Mouse (Mus musculus) megakaryocyte-erythroid progenitor cell, adult 5-6 weeks (primary cell): ENCODE data around the gene Dusp19. TPM values are rescaled to one million over a fixed set of nuclear protein-coding genes. Genes with fewer than 3 reads are reported as not detected.
A peak's percentile ranks its signal among the peaks of the same experiment; 100 is the strongest.

Experiments used
- ATAC-seq: replicated peaks from 2 replicates; pipeline ENCODE4 v1.8.0; 2016; ENCODE audit warnings: mild to moderate bottlenecking, inconsistent platforms; ENCODE audit not compliant: severe bottlenecking, poor library complexity, low FRiP score, low TSS enrichment
- total RNA-seq, 2 experiments: library from RNA; stranded (forward) in 1 of 2; stranded (reverse) in 1 of 2; fragments of 200-1000, 215-1000 nt in 1 of 2; fragments of >200 nt in 1 of 2; fragmentation: Nextera tagmentation in 1 of 2; gene quantifications; 2 replicates each; pipeline ENCODE4 v1.2.3; 2014 to 2017

Gene Dusp19
- total RNA-seq, 2 experiments from 2014 or later = 9.7 to 13.8 TPM

DNA sequence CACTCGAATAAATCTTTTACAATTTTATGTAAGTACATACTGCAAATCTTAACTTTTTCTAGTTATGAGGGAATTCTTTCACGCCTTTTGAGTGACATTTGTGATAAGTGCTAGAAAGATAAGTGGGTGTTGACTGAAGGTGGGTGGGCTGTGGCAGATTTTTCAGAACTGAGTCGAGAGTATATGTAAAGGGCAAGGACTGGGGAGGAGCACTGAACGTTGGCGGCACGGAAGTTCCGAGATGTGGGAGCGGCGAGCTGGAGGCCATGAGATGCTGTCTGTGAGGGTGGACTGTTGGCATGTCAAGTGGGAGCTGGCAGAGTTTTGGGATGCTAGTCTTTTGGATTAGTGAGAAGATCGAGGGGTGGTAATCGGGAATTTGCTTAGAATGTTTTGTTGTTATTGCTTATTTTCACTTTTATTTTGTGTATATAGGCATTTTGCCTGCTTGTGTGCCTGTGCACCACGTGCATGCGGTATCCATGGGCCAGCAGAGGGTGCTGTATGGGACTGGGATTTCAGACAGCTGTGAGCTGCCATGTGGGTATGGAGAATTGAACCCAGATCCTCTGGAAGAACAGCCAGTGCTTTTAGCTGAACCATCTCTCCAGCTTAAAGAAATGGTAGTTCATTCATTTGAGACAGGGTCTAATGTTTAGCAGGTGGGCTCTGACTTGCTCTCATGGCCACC, 15.6 kb downstream of the Dusp19 start:
- no peak for ATAC-seq

DNA sequence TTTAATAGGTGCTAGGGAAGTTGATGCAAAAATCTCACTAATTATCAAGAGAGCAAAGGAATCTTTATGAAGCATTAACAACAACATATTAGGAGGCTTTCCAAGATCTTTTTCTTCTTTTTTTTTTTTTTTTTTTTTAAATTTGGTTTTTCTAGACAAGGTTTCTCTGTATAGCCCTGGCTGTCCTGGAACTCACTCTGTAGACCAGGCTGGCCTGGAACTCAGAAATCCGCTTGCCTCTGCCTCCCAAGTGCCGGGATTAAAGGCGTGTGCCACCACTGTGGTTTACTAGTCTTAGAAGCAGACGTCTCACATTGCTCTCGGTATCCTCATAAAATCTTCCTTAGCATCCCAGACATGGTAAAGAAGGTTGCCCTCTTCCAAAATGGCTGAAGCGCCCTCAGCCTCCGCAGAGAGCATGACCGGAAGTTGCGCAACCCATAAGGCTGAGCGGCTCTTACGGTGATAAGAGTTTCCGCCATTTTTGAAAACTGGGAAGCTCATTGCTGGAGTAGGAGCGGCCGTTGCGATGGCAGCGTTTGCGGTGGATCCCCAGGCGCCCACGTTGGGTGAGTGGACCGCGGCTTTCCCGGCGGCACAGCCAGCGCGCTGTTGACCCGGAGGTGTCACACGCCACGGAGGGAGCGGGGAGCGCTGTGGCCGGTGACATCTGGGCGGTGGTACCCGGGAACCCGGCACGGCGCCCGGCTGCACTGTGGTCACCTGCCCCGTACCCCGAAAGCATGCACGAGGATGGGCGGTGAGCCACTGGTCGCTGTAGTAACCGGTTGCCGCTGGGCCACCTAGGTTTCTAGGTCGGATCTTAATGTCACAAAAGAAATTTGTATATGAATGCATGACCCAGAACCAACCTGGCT, 21.8 kb downstream of the Dusp19 start:
- ATAC-seq = peak; percentile 97

DNA sequence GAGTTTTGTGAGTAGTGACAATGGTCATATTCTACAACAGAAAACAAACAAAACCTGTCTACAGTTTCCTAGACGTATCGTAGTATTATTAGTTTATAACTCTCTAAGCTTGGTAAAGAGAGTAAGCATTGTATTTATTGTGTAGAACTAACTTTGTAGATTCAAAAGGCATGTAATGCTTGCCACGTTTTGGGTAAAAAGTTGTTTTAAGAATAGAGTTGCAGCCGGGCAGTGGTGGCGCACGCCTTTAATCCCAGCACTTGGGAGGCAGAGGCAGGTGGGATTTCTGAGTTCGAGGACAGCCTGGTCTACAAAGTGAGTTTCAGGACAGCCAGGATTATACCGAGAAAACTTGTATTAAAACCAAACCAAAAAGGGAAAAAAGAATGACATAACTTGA, 22.6 kb downstream of the Dusp19 start:
- no peak for ATAC-seq

DNA sequence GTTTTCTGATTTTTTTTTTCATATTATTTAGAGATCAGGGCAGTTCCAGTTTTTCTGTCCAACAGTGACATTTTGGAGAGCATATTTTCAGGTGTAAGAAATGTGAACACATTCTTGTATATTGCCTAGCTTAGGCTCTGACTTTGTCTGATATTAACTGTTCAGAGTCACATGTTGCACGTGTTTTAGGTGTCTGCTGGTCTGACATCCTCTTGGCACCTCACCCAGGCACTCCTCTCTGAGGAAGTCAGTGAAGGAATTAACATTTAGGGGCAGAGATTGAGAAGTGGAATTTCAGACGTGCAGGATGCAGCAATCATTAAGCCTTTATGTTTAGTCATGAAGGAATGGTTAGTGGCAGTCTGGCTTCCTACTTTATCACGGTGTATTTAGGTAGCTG, 23.0 kb downstream of the Dusp19 start:
- ATAC-seq = 0 out of 2 replicates have a peak, but pooled peaks have one; percentile 31

DNA sequence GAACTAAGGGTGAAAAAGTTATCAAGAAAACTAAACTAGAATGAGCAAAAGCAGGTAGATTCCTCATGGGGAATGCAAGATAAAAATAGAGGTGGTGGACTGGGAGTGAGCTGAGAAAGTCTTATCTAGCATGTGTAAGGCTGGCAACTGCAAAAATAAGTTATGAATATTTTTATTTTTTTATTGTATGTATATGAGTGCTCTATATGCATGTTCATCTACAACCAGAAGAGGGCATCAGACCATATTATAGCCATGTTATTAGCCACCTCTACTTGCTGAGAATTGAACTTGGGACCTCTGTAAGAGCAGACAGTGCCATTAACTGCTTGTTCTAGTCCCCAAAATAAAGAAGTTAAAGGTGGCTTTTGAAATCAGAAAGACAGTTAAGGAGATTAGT, 44.6 kb downstream of the Dusp19 start:
- peak; percentile 78; the same call in 1 of the 2 replicates for ATAC-seq

DNA sequence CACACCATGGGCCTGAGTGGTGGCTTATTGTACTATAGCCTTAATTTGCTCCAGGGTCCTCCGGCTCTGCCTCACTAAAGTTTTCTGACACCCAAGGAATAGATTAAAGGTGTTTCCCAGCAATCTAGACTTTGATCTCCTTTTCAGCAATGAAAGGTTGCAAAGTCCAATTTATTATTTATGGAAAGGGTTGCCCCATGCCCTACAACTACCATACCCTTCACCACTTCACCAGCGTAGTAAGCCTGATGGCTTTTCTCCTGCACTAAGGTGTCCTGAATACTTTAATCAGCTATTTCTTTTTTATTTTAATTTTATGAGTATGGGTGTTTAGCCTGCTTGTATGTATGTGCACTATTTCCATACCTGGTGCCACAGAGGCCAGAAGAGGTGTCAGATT, 45.8 kb downstream of the Dusp19 start:
- ATAC-seq = no peak

DNA sequence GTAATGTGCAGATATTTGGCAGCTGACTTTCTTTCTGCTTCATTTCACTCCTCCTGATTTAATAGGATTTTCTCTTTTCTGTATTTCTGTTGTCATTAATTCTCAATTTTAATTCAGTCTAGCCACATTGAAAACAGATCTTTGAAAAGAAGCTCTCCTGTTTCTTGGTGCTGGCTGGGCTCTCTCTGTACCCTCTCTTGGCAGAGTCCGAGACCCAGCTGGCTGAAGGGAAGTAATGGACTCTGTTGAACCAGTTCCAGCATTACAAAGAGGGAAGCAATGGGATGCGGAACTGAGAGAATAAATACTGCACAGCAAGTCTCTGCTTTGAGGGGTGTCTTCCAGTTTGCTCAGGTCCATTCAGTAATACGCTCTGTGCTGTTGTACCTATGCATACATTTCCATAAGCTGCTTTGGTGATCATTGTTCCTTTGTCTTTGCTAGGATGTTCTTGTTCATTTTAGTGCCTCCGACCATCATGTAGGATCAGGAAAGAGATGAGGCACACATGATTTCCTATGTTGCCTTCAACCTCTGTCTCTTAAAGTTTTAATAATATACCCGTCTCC, 50.6 kb downstream of the Dusp19 start:
- ATAC-seq = no peak

DNA sequence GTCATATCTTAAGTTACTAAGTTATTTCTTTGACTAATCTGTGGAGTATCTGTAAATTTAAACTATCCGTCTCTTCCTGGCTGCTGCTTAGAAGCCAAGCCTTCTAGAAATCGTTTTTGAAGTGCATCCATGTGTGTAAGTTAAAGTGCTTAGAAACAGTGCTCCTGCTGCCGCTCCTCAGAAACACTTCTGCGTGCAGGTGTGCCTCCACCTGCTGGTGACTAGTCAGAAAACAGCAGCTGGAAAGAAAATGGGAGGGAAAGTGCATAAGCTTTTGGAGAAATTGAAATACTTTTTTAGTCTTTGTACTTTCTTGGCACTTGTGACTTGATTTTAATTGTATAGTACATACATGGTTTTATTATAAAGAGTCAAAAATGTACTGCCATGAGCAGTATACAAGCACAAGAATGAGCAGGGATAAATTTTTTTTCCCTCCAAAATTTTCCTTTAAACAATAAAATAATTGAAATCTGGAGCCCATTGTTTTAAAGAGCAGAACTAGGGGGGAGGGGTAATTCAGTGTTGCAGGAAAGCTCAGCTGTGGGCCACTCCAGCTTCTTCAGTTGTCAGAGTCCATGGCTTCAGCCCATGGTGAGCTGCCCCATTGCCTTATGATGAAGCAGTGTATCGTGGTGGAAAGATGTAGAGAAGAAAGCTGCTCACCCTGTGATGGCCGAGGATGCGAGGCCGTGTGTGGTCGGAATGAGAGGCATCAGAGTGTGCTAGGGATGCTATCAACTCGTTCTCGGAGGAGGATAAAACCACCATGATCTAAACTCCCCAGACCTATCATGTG, 53.2 kb downstream of the Dusp19 start:
- peak; percentile 38 for ATAC-seq

DNA sequence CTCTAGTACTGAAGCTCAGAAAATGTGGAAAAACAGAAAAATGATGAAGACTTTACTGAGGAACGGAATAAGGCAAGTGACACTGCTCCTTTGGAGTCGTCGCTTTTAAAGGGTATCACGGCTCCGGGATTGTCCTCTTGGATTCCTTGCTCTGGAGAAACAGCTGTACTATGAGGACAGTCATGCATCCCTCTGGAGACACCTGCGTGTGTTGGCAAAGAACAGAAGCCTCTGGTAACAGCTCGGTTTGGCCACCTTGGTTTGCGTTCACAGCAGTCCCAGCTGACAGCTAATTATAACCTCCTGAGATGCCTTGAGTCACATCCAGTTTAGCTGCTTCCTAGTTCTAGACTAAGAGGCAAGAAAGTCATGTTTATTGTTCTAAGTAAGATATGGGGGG, 62.0 kb downstream of the Dusp19 start:
- no peak for ATAC-seq

Other genes with a start within 250 kb of the Dusp19 start
- not detected in 2 replicates for gene Frzb, start 169.4 kb upstream of the Dusp19 start, total RNA-seq (2014; fragmentation: Nextera tagmentation)
- not detected in 2 replicates for gene Frzb, start 169.4 kb upstream of the Dusp19 start, total RNA-seq (2017)
- gene Nckap1, start 35.7 kb upstream of the Dusp19 start, total RNA-seq (2014; fragmentation: Nextera tagmentation) = 24.3 and 32.1 TPM in 2 replicates
- 27.3 and 27.8 TPM in 2 replicates for gene Nckap1, start 35.7 kb upstream of the Dusp19 start, total RNA-seq (2017)
- 53.9 and 60.7 TPM in 2 replicates for gene Nup35, start 191 bp downstream of the Dusp19 start, total RNA-seq (2014; fragmentation: Nextera tagmentation)
- 73.8 and 76.3 TPM in 2 replicates for gene Nup35, start 191 bp downstream of the Dusp19 start, total RNA-seq (2017)